Mouse (Mus musculus) embryonic facial prominence, embryonic 11.5 days (tissue): ENCODE data around the gene Tor1b. TPM values are rescaled to one million over a fixed set of nuclear protein-coding genes. Genes with fewer than 3 reads are reported as not detected.
A peak's percentile ranks its signal among the peaks of the same experiment; 100 is the strongest.

Experiments used
- ATAC-seq: fragments of 200-750 bp; cut with Nextera tagmentation; replicated peaks from 2 replicates; pipeline ENCODE4 v1.8.0; 2017; ENCODE audit warnings: low read depth; ENCODE audit not compliant: insufficient number of reproducible peaks, low FRiP score, low TSS enrichment
- DNase-seq: peaks from one replicate; pipeline ENCODE4 v3.0.0-alpha.2; 2015; ENCODE audit warnings: low spot score
- H3K27ac ChIP-seq: fragments of 300-500 bp; sonication (generic); replicated peaks from 2 replicates; pipeline ENCODE4 v1.5.1; 2014; ENCODE audit warnings: mild to moderate bottlenecking, low read depth, low read length, control low read depth
- H3K27me3 ChIP-seq: fragments of 300-500 bp; sonication (generic); 2 replicates; pipeline ENCODE4 v1.6.1; 2014; ENCODE audit warnings: mild to moderate bottlenecking, low read length, moderate library complexity, mixed read lengths; ENCODE audit not compliant: control insufficient read depth, insufficient read depth
- H3K36me3 ChIP-seq: fragments of 300-500 bp; sonication (generic); replicated peaks from 2 replicates; pipeline ENCODE4 v1.6.1; 2014; ENCODE audit warnings: low read depth, mild to moderate bottlenecking, low read length, moderate library complexity, mixed read lengths; ENCODE audit not compliant: control insufficient read depth, insufficient read depth
- H3K4me1 ChIP-seq: fragments of 300-500 bp; sonication (generic); 2 replicates; pipeline ENCODE4 v1.6.1; 2014; ENCODE audit warnings: low read length, mixed read lengths; ENCODE audit not compliant: control insufficient read depth, insufficient read depth
- H3K4me2 ChIP-seq: fragments of 300-500 bp; sonication (generic); 2 replicates; pipeline ENCODE4 v1.6.1; 2014; ENCODE audit warnings: low read depth, mild to moderate bottlenecking, control low read depth, low read length, moderate library complexity
- H3K4me3 ChIP-seq: fragments of 300-500 bp; sonication (generic); 2 replicates; pipeline ENCODE4 v1.5.1; 2014; ENCODE audit warnings: low read depth, low read length, control low read depth
- H3K9ac ChIP-seq: fragments of 300-500 bp; sonication (generic); replicated peaks from 2 replicates; pipeline ENCODE4 v1.6.1; 2014; ENCODE audit warnings: mild to moderate bottlenecking, control low read depth, low read length
- H3K9me3 ChIP-seq: fragments of 300-500 bp; sonication (generic); replicated peaks from 2 replicates; pipeline ENCODE4 v1.6.1; 2016; ENCODE audit warnings: mild to moderate bottlenecking, low read length, inconsistent platforms, mixed read lengths; ENCODE audit not compliant: control insufficient read depth
- WGBS: fragments of 180-500 bp; shearing (Covaris S2); extraction: QIAGEN DNeasy Blood & Tissue Kit; methylation state at CpG from one replicate; pipeline ENCODE4 v1.1.7; 2014; 5-methylcytosine and 5-hydroxymethylcytosine counted together
- polyA plus RNA-seq: library from polyadenylated mRNA; unstranded; fragments of >200 nt; fragmentation: Nextera tagmentation; extraction: Ambion mirVana; gene quantifications from 2 replicates; pipeline ENCODE4 v1.2.1, GENCODE M21; 2014

The Tor1b gene
- polyA plus RNA-seq, result 26.0 and 28.4 TPM in 2 replicates

DNA sequence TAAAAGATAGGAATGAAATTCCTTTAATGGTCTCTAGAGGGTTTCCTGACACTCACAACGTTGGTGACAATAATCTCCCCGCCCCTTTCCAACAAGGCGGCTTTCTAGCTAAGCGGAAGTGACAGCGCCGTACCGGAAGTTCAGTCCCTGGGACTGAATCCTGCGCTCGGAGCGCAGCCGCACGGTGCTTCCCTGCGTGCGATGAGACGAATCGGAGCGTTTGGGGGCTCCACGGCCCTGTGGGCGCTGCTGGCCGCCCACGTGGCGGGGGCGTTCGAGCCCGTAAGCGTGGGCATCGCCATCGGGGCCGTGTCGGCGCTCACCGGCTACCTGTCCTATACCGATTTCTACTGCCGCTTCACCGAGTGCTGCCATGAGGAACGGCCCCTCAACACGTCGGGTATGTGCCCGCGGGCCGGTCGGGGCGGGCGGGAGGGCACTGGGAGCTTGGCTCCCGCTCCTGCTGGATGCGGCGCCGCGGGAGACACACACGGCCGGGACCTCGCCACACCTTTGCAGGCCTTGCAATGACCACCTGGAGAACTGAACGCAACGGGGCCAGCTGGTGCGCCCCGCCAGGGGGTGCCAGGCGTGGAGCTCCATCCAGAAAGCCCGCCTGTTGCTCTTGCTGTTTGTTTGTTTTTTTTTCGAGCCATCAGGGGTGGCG is at the start of gene Tor1b:
Gene Tor1b (plus strand): TSS at position 136 of the 667 bp plus-strand sequence.
- Histone ChIP-seq H3K9me3 (no peaks in the 10 kb centered on the region), H3K4me3 (peak within 1 kb of the TSS; percentile 93), H3K4me2 (peak within 1 kb of the TSS; percentile 86), H3K36me3 (no peaks in the 10 kb centered on the region), H3K27ac (peak within 1 kb of the TSS; percentile 79), H3K27me3 (no peaks in the 10 kb centered on the region), H3K9ac (peak within 1 kb of the TSS; percentile 91), H3K4me1 (peaks cover 5% of the 10 kb centered on the region)
- peak; percentile 36; the same call in 1 of the 2 replicates for ATAC-seq
- whole genome bisulfite sequencing, result under 1% methylated on average over 60 of the region's 60 CpGs
- peak; percentile 95 for DNase-seq

GRCm38 (mm10) chr2:30904231-30904630 is 48.5 kb upstream of the Tor1b start:
- no peak overlapping the region for H3K4me3 ChIP-seq
- no peaks in the 10 kb centered on the region for H3K36me3 ChIP-seq
- no peak overlapping the region for H3K27ac ChIP-seq
- 89% methylated on average over 6 of the region's 6 CpGs for WGBS
- H3K9me3 ChIP-seq, result no peaks in the 10 kb centered on the region
- H3K27me3 ChIP-seq, result no peaks in the 10 kb centered on the region
- H3K4me2 ChIP-seq, result no peak overlapping the region
- peaks cover 5% of the 10 kb centered on the region; the same call in 1 of the 2 replicates for H3K4me1 ChIP-seq
- ATAC-seq, result no peak
- DNase-seq, result no peak
- no peak overlapping the region for H3K9ac ChIP-seq

DNA sequence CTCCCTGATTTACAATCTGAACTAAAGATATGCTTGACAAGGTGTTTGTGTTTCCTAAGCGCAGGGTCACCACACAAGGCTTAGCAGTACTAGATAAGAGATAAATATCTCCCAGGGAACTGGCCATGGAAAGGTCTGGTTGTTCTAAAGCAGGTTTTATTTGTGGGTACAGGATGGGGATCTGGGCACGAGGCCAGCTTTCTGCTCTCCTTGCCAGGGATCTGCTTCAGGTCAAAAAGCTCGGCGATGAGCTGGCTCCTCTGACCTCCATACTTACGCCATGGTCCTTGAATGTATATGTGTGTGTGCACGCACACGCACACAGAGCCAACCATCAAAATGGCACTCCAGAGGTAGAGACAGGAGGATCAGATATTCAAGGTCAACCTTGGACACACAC is 47.8 kb upstream of the Tor1b start:
- ATAC-seq (no peak), DNase-seq (no peak)
- Histone ChIP-seq H3K9ac (no peak overlapping the region), H3K36me3 (no peaks in the 10 kb centered on the region), H3K27me3 (no peaks in the 10 kb centered on the region), H3K9me3 (no peaks in the 10 kb centered on the region), H3K4me2 (no peak overlapping the region), H3K4me3 (no peak overlapping the region), H3K4me1 (peaks cover 5% of the 10 kb centered on the region; the same call in 1 of the 2 replicates), H3K27ac (no peak overlapping the region)
- 90% methylated on average over 7 of the region's 7 CpGs for WGBS

GRCm38 (mm10) chr2:30905906-30906305 is 46.9 kb upstream of the Tor1b start:
- no peak for DNase-seq
- Histone ChIP-seq H3K27ac (no peak overlapping the region), H3K27me3 (no peaks in the 10 kb centered on the region), H3K4me3 (no peak overlapping the region), H3K9me3 (no peaks in the 10 kb centered on the region), H3K4me2 (no peak overlapping the region), H3K36me3 (no peaks in the 10 kb centered on the region), H3K9ac (no peak overlapping the region), H3K4me1 (peaks cover 5% of the 10 kb centered on the region; the same call in 1 of the 2 replicates)
- 78% methylated on average over 8 of the region's 8 CpGs for WGBS
- ATAC-seq, result no peak

DNA sequence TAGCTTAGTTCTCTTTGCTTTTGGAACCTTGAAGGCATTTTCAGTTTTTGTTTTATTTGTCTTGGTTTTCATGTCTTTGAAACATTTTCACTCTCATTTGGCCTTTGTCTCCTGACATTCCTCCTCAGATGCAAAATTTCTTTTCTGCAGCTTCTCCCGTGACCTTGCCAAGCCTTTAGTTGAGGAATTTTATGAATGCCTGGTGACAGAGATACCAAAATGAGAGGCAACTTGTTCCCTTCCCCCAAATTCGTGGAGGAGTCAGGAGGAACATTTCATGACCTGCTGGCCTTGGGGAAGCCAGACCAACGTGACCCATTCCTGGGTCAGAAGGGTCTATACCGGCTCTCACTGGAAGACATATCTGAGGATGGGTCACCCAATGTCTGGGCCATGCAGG is 46.1 kb upstream of the Tor1b start:
- 68% methylated on average over 4 of the region's 4 CpGs for WGBS

GRCm38 (mm10) chr2:30912291-30912773 is 40.4 kb upstream of the Tor1b start:
- H3K27ac ChIP-seq, result no peak overlapping the region
- ATAC-seq (no peak), DNase-seq (no peak)
- 34% methylated on average over 4 of the region's 4 CpGs for WGBS
- H3K9me3 ChIP-seq, result no peaks in the 10 kb centered on the region
- H3K9ac ChIP-seq, result no peak overlapping the region
- no peaks in the 10 kb centered on the region for H3K4me1 ChIP-seq
- no peaks in the 10 kb centered on the region for H3K36me3 ChIP-seq
- no peak overlapping the region for H3K4me3 ChIP-seq
- H3K27me3 ChIP-seq, result no peaks in the 10 kb centered on the region
- H3K4me2 ChIP-seq, result no peak overlapping the region

More for the DNA sequence above, 46.1 kb upstream of the Tor1b start:
- ATAC-seq (no peak), DNase-seq (no peak)
- Histone ChIP-seq H3K36me3 (no peaks in the 10 kb centered on the region), H3K4me1 (peaks cover 5% of the 10 kb centered on the region; the same call in 1 of the 2 replicates), H3K27me3 (no peaks in the 10 kb centered on the region), H3K27ac (no peak overlapping the region), H3K4me2 (no peak overlapping the region), H3K9me3 (no peaks in the 10 kb centered on the region), H3K9ac (no peak overlapping the region), H3K4me3 (no peak overlapping the region)

- ATAC-seq (no peak), DNase-seq (no peak)
- H3K4me1 ChIP-seq, result no peaks in the 10 kb centered on the region
- H3K4me3 ChIP-seq, result no peak overlapping the region
- no peak overlapping the region for H3K27ac ChIP-seq
- no peaks in the 10 kb centered on the region for H3K36me3 ChIP-seq
- no peak overlapping the region for H3K9ac ChIP-seq
- no peaks in the 10 kb centered on the region for H3K27me3 ChIP-seq
- H3K9me3 ChIP-seq, result no peaks in the 10 kb centered on the region
- no peak overlapping the region for H3K4me2 ChIP-seq
- 86% methylated on average over 8 of the region's 8 CpGs for WGBS
Observed at GRCm38 (mm10) chr2:30913022-30913421, 39.7 kb upstream of the Tor1b start.

DNA sequence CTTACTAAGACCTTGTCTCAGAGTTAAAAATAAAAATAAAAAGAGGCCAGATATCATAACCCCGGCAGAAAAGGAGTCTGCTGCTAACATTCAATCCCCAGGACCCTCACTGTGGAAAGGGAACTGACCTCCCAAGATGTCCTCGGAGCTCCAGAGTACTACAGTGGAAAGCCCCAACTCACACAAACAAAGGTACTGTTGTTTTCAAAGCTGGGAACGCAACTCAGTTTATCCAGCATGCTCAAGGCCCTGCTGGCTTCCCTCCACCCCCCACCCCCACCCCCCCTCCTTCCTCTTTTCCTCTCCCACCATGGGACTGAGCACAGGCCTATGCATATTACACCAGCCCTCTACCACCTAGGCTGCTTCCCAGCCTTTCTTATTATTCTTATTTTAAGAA is 37.9 kb upstream of the Tor1b start:
- DNase-seq (no peak), ATAC-seq (0 out of 2 replicates have a peak, but pooled peaks have one; percentile 49)
- no peak overlapping the region for H3K27ac ChIP-seq
- H3K9ac ChIP-seq, result no peak overlapping the region
- H3K27me3 ChIP-seq, result no peaks in the 10 kb centered on the region
- H3K4me2 ChIP-seq, result no peak overlapping the region
- no peaks in the 10 kb centered on the region for H3K36me3 ChIP-seq
- 16% methylated on average over 3 of the region's 3 CpGs for WGBS
- H3K4me1 ChIP-seq, result peaks cover 3% of the 10 kb centered on the region; the same call in 1 of the 2 replicates
- no peaks in the 10 kb centered on the region for H3K9me3 ChIP-seq
- no peak overlapping the region for H3K4me3 ChIP-seq
